Mouse (Mus musculus) embryonic fibroblast, embryonic 13.5 days (primary cell): ENCODE measurements around the gene Tspan33.

Experiments used
- CTCF ChIP-seq: IDR thresholded peaks from 2 replicates; pipeline ENCODE4 v1.5.1; 2011; ENCODE audit warnings: mild to moderate bottlenecking, control low read depth, low read length, moderate library complexity, borderline replicate concordance; ENCODE audit not compliant: insufficient read depth
- POLR2A ChIP-seq: IDR thresholded peaks from 2 replicates; pipeline ENCODE4 v1.6.1; 2011; ENCODE audit warnings: low read depth, mild to moderate bottlenecking, control low read depth, low read length, moderate library complexity

- TF ChIP-seq POLR2A: peak; percentile 39; the same call in 1 of the 2 replicates
- no peak for TF ChIP-seq CTCF
Observed at GRCm38 (mm10) chr6:29718894-29719329, 24.9 kb downstream of the Tspan33 start.
